Mouse (Mus musculus) liver, embryonic 14.5 days (tissue): ENCODE results near the gene Tmbim1. TPM values are rescaled to one million over a fixed set of nuclear protein-coding genes. Genes with fewer than 3 reads are reported as not detected.
"Not testable (repeated sequence)": the region's sequence is repeated elsewhere in the genome, so short reads cannot be mapped to it uniquely, and the experiment has no call there.

Source experiments
- ATAC-seq: fragments of 200-750 bp; cut with Nextera tagmentation; 2 replicates; pipeline ENCODE4 v1.8.0; 2017; ENCODE audit warnings: moderate number of reproducible peaks, mild to moderate bottlenecking, moderate library complexity; ENCODE audit not compliant: insufficient read depth
- DNase-seq, 3 experiments: peaks; one replicate each; pipeline ENCODE4 v3.0.0-alpha.2; 2012 to 2013; ENCODE audit warnings: low read depth in 3 of 3, low spot score in 3 of 3
- H3K27ac ChIP-seq: fragments of 300-500 bp; sonication (generic); 2 replicates; pipeline ENCODE4 v1.5.1; 2014; ENCODE audit warnings: moderate library complexity, mild to moderate bottlenecking, control low read depth, inconsistent platforms
- H3K27me3 ChIP-seq: fragments of 300-500 bp; sonication (generic); 2 replicates; pipeline ENCODE4 v1.6.1; 2014; ENCODE audit warnings: mild to moderate bottlenecking, low read length, moderate library complexity; ENCODE audit not compliant: control insufficient read depth, insufficient read depth
- H3K36me3 ChIP-seq: fragments of 300-500 bp; sonication (generic); replicated peaks from 2 replicates; pipeline ENCODE4 v1.6.1; 2014; ENCODE audit warnings: low read depth; ENCODE audit not compliant: control insufficient read depth, insufficient read depth
- H3K4me1 ChIP-seq, 2 experiments: fragments of 200-500 bp in 1 of 2; fragments of 300-500 bp in 1 of 2; sonication (generic) in 1 of 2; replicated peaks; 2 replicates each; pipeline ENCODE4 v1.6.1; 2012 to 2014; ENCODE audit warnings: antibody characterized with exemption in 1 of 2, inconsistent platforms in 1 of 2, low read length in 1 of 2; ENCODE audit not compliant: control insufficient read depth in 2 of 2, insufficient read depth in 2 of 2
- H3K4me2 ChIP-seq: fragments of 300-500 bp; sonication (generic); 2 replicates; pipeline ENCODE4 v1.6.1; 2014; ENCODE audit warnings: low read depth, mild to moderate bottlenecking, control low read depth, moderate library complexity
- H3K4me3 ChIP-seq, 2 experiments: fragments of 200-500 bp in 1 of 2; fragments of 300-500 bp in 1 of 2; sonication (generic) in 1 of 2; 2 replicates each; pipeline ENCODE4 v1.5.1; 2012 to 2014; ENCODE audit warnings: low read depth in 2 of 2, low read length in 2 of 2, mild to moderate bottlenecking in 2 of 2, control low read depth in 1 of 2, inconsistent platforms in 1 of 2, moderate library complexity in 1 of 2; ENCODE audit not compliant: insufficient read depth in 1 of 2
- H3K9ac ChIP-seq: fragments of 300-500 bp; sonication (generic); replicated peaks from 2 replicates; pipeline ENCODE4 v1.6.1; 2014; ENCODE audit warnings: mild to moderate bottlenecking, control low read depth, moderate library complexity
- H3K9me3 ChIP-seq: fragments of 300-500 bp; sonication (generic); 2 replicates; pipeline ENCODE4 v1.6.1; 2016; ENCODE audit warnings: low read length, mixed read lengths; ENCODE audit not compliant: control insufficient read depth
- CTCF ChIP-seq: IDR thresholded peaks from 2 replicates; pipeline ENCODE4 v1.5.1; 2016; ENCODE audit warnings: antibody characterized with exemption, low read depth, control low read depth
- EP300 ChIP-seq: IDR thresholded peaks from 2 replicates; pipeline ENCODE4 v1.6.1; 2016; ENCODE audit warnings: antibody characterized with exemption, low read depth
- WGBS: fragments of 180-500 bp; shearing (Covaris S2); extraction: QIAGEN DNeasy Blood & Tissue Kit; methylation state at CpG from one replicate; pipeline ENCODE4 v1.1.7; 2014; ENCODE audit not compliant: insufficient replicate concordance; 5-methylcytosine and 5-hydroxymethylcytosine counted together
- polyA plus RNA-seq, 2 experiments: library from polyadenylated mRNA; depleted of rRNA in 1 of 2; stranded (reverse) in 1 of 2; unstranded in 1 of 2; fragments of >200 nt; fragmentation: Nextera tagmentation in 1 of 2; extraction: Ambion mirVana in 1 of 2; gene quantifications; 2 replicates each; pipeline versions ENCODE4 v1.2.1 to v1.2.3; 2012 to 2014

The Tmbim1 gene
- polyA plus RNA-seq, 2 experiments = 10.1 to 10.5 TPM

GRCm38 (mm10) chr1:74344163-74344916 lies 38.9 kb upstream of the Tmbim1 start:
- TF ChIP-seq EP300 = no peak
- TF ChIP-seq CTCF = no peak
- Histone ChIP-seq H3K36me3 (no peaks in the 10 kb centered on the region), H3K9ac (no peak overlapping the region), H3K4me1 (peaks cover 0 to 3% of the 10 kb centered on the region in 2 experiments; a peak in 1 of 4 replicates), H3K27ac (no peak overlapping the region), H3K4me2 (no peak overlapping the region), H3K27me3 (no peaks in the 10 kb centered on the region), H3K4me3 (no peak overlapping the region), H3K9me3 (no peaks in the 10 kb centered on the region)
- ATAC-seq (no peak), DNase-seq (no peak)
- 64% methylated on average over 11 of the region's 11 CpGs for WGBS

DNA sequence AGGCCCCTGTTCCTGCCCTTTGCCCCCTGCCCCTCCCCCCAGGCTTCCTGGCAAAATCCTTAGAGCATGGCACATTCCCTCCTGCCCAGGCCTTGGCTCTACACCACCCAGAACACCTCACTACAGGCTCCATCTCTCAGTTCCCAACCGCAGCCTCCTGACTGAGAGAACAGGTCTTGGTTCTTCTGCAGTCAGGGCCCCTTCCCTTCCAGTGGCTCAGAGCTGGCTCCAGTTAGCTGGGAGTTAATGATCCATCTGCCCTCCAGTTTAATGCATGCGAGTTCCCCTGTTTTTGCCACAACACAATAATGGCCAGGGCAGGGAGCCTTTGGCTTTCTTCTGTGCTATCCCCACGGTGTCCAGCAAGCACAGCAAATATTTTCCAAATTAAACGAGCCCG lies 37.7 kb upstream of the Tmbim1 start:
- Histone ChIP-seq H3K4me1 (peaks cover 0 to 3% of the 10 kb centered on the region in 2 experiments; a peak in 1 of 4 replicates), H3K27me3 (no peaks in the 10 kb centered on the region), H3K4me2 (no peak overlapping the region), H3K9me3 (no peaks in the 10 kb centered on the region), H3K36me3 (no peaks in the 10 kb centered on the region), H3K9ac (no peak overlapping the region), H3K27ac (no peak overlapping the region), H3K4me3 (no peak overlapping the region)
- WGBS = 64% methylated on average over 5 of the region's 5 CpGs
- DNase-seq = no peak
- TF ChIP-seq CTCF = no peak
- no peak for TF ChIP-seq EP300
- no peak for ATAC-seq

GRCm38 (mm10) chr1:74342308-74342707 lies 36.9 kb upstream of the Tmbim1 start:
- no peaks in the 10 kb centered on the region for H3K9me3 ChIP-seq
- H3K4me3 ChIP-seq = no peak overlapping the region
- no peak overlapping the region for H3K4me2 ChIP-seq
- no peaks in the 10 kb centered on the region for H3K36me3 ChIP-seq
- peaks cover 0 to 3% of the 10 kb centered on the region in 2 experiments; a peak in 1 of 4 replicates for H3K4me1 ChIP-seq
- ATAC-seq (no peak), DNase-seq (no peak)
- no peak overlapping the region for H3K9ac ChIP-seq
- 82% methylated on average over 1 of the region's 1 CpGs for WGBS
- H3K27ac ChIP-seq = no peak overlapping the region
- no peaks in the 10 kb centered on the region for H3K27me3 ChIP-seq
- no peak for TF ChIP-seq EP300
- no peak for TF ChIP-seq CTCF

DNA sequence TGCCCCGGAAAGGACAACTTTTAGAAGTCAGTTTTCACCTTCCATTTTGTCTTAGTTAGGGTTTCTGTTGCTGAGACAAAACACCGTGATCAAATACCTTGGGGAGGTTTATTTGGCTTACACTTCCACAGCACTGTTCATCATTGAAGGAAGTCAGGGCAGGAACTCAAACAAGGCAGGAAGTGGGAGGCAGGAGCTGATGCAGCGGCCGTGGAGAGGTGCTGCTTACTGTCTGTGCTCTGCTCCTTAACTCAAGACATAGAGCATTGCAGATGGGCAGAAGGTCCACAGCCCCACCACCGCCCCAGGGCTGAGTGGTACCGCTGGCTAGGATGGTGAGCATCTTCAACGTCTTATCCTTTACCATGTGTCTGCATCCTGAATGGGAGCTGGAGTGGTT lies 36.5 kb upstream of the Tmbim1 start:
- DNase-seq (no peak), ATAC-seq (no peak)
- TF ChIP-seq EP300 (no peak), CTCF (no peak)
- Histone ChIP-seq H3K36me3 (no peaks in the 10 kb centered on the region), H3K27ac (no peak overlapping the region), H3K9ac (no peak overlapping the region), H3K4me1 (peaks cover 0 to 3% of the 10 kb centered on the region in 2 experiments; a peak in 1 of 4 replicates), H3K9me3 (no peaks in the 10 kb centered on the region), H3K27me3 (no peaks in the 10 kb centered on the region), H3K4me3 (no peak overlapping the region), H3K4me2 (no peak overlapping the region)
- 63% methylated on average over 7 of the region's 7 CpGs for WGBS

DNA sequence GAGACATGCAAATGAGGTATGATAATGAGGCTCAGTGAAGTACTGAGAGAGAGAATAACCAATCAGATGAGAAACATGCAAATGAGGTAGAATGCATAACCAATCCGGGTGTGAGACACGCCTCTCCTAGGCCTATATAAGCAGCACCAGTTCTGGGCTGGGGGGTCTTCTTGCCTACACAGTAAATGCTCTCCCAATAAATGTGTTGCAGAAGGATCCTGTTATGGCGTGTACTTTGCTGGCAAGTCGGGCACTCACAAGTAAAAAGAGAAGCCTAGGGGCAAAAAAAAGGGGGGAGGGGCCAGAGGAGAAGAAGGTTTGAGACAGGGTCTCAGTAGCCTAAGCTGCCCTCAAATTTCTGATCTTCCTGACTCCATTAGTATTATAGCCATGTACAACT lies 35.6 kb upstream of the Tmbim1 start:
- not testable (repeated sequence) for H3K4me2 ChIP-seq, H3K9ac ChIP-seq, H3K9me3 ChIP-seq, H3K4me1 ChIP-seq, H3K27me3 ChIP-seq, ATAC-seq, H3K36me3 ChIP-seq, H3K4me3 ChIP-seq, DNase-seq, H3K27ac ChIP-seq
- 81% methylated on average over 4 of the region's 4 CpGs for WGBS
